Mouse (Mus musculus): ENCODE results near the gene Acsl1. TPM values are rescaled to one million over a fixed set of nuclear protein-coding genes. Genes with fewer than 3 reads are reported as not detected.
A peak's percentile ranks its signal among the peaks of the same experiment; 100 is the strongest.

Acsl1 gene
- polyA plus RNA-seq, 1 experiment: 51.1 TPM

GRCm38 (mm10) chr8:46497314-46498011 is 26.6 kb downstream of the Acsl1 start:
- WGBS: 57% methylated on average over 15 of the region's 15 CpGs
- TF ChIP-seq CTCF (IDR thresholded peaks at IDR 0.05; ENCODE audit: borderline replicate concordance, insufficient read depth, low read depth, low read length) (no peak), POLR2A (IDR thresholded peaks at IDR 0.05; ENCODE audit: borderline replicate concordance, insufficient read depth, low read length) (no peak)
- Histone ChIP-seq H3K4me1 (ENCODE audit: control insufficient read depth, insufficient read depth, low read length) (peaks cover 13% of the 10 kb centered on the region), H3K27me3 (ENCODE audit: control insufficient read depth, insufficient read depth, low read length) (no peaks in the 10 kb centered on the region), H3K27ac (ENCODE audit: insufficient read depth, low read length) (no peak overlapping the region), H3K4me3 (replicated peaks; ENCODE audit: insufficient read depth, low read depth, low read length) (no peak overlapping the region)
- DNase-seq: no peak

- no peak for DNase-seq
- TF ChIP-seq CTCF (IDR thresholded peaks at IDR 0.05; ENCODE audit: borderline replicate concordance, insufficient read depth, low read depth, low read length) (no peak), POLR2A (IDR thresholded peaks at IDR 0.05; ENCODE audit: borderline replicate concordance, insufficient read depth, low read length) (no peak)
- Histone ChIP-seq H3K27me3 (ENCODE audit: control insufficient read depth, insufficient read depth, low read length) (no peaks in the 10 kb centered on the region), H3K27ac (ENCODE audit: insufficient read depth, low read length) (no peak overlapping the region), H3K4me1 (ENCODE audit: control insufficient read depth, insufficient read depth, low read length) (peaks cover 20% of the 10 kb centered on the region), H3K4me3 (replicated peaks; ENCODE audit: insufficient read depth, low read depth, low read length) (no peak overlapping the region)
- 34% methylated on average over 19 of the region's 19 CpGs for WGBS
Measured at GRCm38 (mm10) chr8:46499376-46500061, 28.7 kb downstream of the Acsl1 start.

GRCm38 (mm10) chr8:46502333-46503071 is 31.7 kb downstream of the Acsl1 start:
- no peak for DNase-seq
- H3K4me3 ChIP-seq (replicated peaks; ENCODE audit: insufficient read depth, low read depth, low read length): no peak overlapping the region
- no peaks in the 10 kb centered on the region for H3K27me3 ChIP-seq (ENCODE audit: control insufficient read depth, insufficient read depth, low read length)
- H3K4me1 ChIP-seq (ENCODE audit: control insufficient read depth, insufficient read depth, low read length): peaks cover 18% of the 10 kb centered on the region
- TF ChIP-seq POLR2A (IDR thresholded peaks at IDR 0.05; ENCODE audit: borderline replicate concordance, insufficient read depth, low read length): no peak
- no peak for TF ChIP-seq CTCF (IDR thresholded peaks at IDR 0.05; ENCODE audit: borderline replicate concordance, insufficient read depth, low read depth, low read length)
- H3K27ac ChIP-seq (ENCODE audit: insufficient read depth, low read length): no peak overlapping the region
- 24% methylated on average over 19 of the region's 19 CpGs for WGBS

GRCm38 (mm10) chr8:46503072-46503695 is 32.3 kb downstream of the Acsl1 start:
- Histone ChIP-seq H3K4me1 (ENCODE audit: control insufficient read depth, insufficient read depth, low read length) (peaks cover 17% of the 10 kb centered on the region), H3K27ac (ENCODE audit: insufficient read depth, low read length) (no peak overlapping the region), H3K27me3 (ENCODE audit: control insufficient read depth, insufficient read depth, low read length) (no peaks in the 10 kb centered on the region), H3K4me3 (replicated peaks; ENCODE audit: insufficient read depth, low read depth, low read length) (no peak overlapping the region)
- 23% methylated on average over 12 of the region's 12 CpGs for WGBS
- DNase-seq: no peak
- TF ChIP-seq POLR2A (IDR thresholded peaks at IDR 0.05; ENCODE audit: borderline replicate concordance, insufficient read depth, low read length): no peak
- TF ChIP-seq CTCF (IDR thresholded peaks at IDR 0.05; ENCODE audit: borderline replicate concordance, insufficient read depth, low read depth, low read length): no peak

- Histone ChIP-seq H3K27ac (ENCODE audit: insufficient read depth, low read length) (no peak overlapping the region), H3K27me3 (ENCODE audit: control insufficient read depth, insufficient read depth, low read length) (no peaks in the 10 kb centered on the region), H3K4me3 (replicated peaks; ENCODE audit: insufficient read depth, low read depth, low read length) (no peak overlapping the region), H3K4me1 (ENCODE audit: control insufficient read depth, insufficient read depth, low read length) (peaks cover 25% of the 10 kb centered on the region)
- TF ChIP-seq CTCF (IDR thresholded peaks at IDR 0.05; ENCODE audit: borderline replicate concordance, insufficient read depth, low read depth, low read length): no peak
- TF ChIP-seq POLR2A (IDR thresholded peaks at IDR 0.05; ENCODE audit: borderline replicate concordance, insufficient read depth, low read length): no peak
- no peak for DNase-seq
- 86% methylated on average over 3 of the region's 3 CpGs for WGBS
Measured at GRCm38 (mm10) chr8:46504196-46504595, 33.4 kb downstream of the Acsl1 start.

- H3K4me3 ChIP-seq (replicated peaks; ENCODE audit: insufficient read depth, low read depth, low read length): no peak overlapping the region
- 48% methylated on average over 14 of the region's 14 CpGs for whole genome bisulfite sequencing
- no peak overlapping the region; the same call in 1 of the 2 replicates for H3K27ac ChIP-seq (ENCODE audit: insufficient read depth, low read length)
- peaks cover 15% of the 10 kb centered on the region for H3K4me1 ChIP-seq (ENCODE audit: control insufficient read depth, insufficient read depth, low read length)
- peak; percentile 33 to 46 for DNase-seq
- no peaks in the 10 kb centered on the region for H3K27me3 ChIP-seq (ENCODE audit: control insufficient read depth, insufficient read depth, low read length)
- TF ChIP-seq POLR2A (IDR thresholded peaks at IDR 0.05; ENCODE audit: borderline replicate concordance, insufficient read depth, low read length) (no peak), CTCF (IDR thresholded peaks at IDR 0.05; ENCODE audit: borderline replicate concordance, insufficient read depth, low read depth, low read length) (no peak)
Measured at GRCm38 (mm10) chr8:46508488-46509395, 37.9 kb downstream of the Acsl1 start.
